Mouse (Mus musculus) urinary bladder, postnatal 14 days (tissue): Measurements from ENCODE around the gene Slc7a7.

Experiments used
- DNase-seq: peaks from one replicate; pipeline ENCODE4 v3.0.0; 2021; ENCODE audit warnings: low spot score

The Slc7a7 gene

DNA sequence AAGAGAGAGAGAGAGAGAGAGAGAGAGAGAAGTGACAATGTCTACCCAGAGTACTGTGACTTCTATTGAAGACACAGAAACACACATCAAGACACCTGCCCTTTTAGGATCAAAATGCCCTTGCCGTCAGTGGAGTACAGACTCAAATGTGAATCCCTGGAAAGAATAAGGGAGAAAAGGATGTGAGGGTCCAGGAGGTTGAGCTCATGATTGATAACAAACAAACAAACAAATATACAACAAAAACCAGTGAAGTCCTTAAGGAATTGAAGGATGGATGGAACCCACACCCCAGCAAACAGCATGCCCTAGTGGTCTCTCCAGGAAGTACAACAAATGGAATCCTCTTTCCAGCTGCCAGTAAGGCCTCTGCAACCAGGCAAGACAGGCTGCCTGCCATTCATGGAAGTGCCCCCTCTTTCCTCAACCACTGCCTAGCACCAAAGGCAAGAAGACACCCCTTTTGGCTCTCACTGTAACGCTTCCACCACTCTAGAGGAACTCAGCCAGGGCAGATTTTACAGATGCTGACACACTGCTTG, 4.9 kb downstream of the Slc7a7 start:
- DNase-seq, result peak; percentile 71

DNA sequence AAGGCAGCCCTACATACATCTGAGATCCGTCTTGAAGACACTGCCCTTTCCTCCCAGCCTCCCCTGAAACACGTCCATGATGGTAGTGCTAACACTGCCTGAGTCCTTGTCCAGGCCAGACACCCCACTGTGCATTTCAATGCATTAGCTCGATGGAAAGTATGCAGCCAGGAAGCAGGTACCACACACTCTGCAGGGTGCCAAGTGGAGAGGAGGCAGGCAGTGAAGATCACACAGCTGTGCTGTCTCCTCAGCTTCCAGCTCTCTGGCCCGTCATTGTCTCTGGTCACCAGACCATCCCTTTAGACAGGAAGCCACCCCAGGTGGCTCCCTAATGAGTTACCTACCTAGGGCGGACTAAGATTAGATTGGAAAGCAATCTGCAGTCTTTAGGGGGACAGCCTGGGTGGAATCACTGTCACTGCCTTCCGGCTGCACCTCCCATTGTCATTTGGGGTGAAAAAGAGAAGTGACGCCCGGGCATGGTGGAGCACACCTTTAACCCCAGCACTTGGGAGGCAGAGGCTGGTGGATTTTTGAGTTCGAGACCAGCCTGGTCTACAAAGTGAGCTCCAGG, 5.5 kb downstream of the Slc7a7 start:
- no peak for DNase-seq

DNA sequence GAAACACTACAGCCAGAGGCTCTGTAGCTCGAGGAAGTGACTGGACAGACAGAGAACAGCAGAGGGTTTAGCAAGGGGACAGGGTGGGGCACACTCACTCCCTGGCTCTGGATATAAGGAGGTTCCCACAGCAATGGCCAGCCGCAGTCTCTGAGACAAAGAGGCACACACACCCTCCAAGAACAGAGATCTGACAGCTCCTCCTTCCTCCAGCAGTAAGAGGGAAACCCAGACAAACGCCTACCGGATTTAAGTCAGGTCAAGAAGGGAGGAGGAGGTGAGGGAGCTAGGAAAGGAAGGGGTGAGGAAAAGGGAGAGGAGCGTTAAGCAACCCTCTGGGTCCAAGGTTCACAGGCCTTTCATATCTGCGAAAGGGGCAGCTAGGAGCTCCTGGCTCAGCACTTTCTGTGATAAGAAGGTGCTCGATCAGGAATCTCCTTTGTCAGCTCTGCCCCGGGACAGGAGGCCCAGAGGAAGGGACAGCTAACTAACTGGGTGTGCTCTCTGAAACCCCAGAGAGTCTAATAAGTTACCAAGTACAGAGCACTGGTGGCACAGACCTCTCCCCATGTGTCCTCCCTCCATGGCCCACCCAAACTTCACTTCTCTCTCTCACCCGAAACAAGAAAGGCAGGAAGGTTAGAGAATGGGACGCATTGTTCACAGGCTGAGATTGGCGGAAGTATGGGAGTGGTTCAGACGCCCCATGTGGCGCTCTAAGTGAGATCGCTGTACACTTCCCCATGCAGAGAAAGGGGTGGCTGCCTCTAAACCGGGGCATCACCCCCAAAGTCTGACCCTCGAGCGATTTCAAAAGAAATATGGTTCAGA, 7.4 kb downstream of the Slc7a7 start:
- DNase-seq, result peak; percentile 34

DNA sequence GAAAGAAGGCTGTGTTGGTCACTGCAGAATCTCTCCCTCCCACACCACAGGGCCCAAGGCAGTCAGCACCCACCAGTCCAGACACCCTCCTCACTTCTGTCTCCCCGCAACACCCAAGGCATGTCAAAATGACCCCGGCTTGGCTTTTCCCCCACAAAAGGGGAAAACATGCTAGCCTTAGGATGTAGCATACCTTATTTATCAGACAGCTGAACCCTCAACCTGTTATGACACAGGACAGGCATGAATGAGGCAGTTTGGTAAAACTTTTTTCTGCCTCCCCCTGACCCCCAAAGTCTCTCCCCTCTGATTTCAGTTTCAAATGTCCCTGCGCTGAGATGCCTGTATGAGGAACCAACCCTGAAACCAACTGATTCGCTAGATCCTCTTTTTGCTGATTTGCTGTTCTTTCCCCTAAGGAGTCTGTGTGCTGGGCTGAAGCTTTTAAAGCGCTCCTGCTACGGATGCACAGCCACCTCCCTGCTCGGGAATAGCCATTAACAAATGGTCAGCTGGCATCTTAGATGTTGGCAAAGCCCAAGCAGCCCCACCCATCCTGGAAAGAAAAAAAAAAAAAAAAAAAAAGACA, 8.4 kb downstream of the Slc7a7 start:
- no peak for DNase-seq

DNA sequence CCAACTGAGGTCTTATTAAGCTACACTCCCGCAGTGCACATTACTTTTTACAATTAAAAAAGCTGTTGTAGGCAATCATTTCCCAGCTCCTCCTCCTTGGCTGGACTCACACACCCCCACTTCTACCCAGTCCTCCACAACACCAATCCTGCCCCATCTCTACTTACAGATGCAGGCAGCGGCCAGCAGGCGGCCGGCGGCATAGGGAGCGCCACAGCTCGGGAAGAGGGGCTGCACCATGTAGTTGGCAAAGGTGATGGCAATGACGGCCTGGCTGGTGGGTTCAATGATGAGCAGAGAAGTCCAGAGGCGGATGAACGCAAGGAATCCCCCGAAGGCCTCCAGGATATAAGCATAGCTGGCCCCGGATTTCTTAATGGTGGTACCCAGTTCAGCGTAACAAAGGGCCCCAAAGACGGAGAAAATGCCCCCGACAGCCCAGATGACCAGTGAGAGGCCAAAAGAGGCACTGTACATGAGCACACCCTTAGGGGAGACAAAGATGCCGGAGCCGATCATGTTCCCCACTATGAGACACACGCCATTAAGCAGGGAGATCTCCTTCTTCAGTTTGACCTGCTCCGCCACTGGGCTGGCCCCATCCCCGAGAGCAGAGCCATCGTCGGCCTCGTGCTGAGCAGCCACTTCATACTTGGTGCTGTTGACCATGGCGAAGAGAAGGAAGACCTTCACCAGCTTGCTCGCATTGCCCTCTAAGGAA, 9.1 kb downstream of the Slc7a7 start:
- DNase-seq, result no peak

DNA sequence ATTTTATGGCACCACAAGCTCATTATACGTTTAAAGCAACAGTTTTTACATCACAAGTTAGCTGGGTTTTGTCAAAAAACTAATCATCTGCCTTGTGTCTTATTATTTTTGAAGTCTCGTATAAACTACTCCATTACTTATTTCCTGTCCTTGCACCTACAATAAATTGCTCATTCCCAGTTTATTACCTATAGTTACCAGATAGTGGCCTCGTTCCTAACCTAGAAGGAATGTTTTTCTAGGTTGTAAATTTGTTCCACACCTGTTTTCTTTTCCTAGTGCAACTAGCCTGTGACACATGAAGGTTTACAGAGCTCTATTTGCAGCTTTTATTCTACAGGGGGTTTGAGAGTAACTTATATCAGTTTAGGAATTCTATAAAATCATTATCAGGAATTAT, 15.9 kb downstream of the Slc7a7 start:
- no peak for DNase-seq

DNA sequence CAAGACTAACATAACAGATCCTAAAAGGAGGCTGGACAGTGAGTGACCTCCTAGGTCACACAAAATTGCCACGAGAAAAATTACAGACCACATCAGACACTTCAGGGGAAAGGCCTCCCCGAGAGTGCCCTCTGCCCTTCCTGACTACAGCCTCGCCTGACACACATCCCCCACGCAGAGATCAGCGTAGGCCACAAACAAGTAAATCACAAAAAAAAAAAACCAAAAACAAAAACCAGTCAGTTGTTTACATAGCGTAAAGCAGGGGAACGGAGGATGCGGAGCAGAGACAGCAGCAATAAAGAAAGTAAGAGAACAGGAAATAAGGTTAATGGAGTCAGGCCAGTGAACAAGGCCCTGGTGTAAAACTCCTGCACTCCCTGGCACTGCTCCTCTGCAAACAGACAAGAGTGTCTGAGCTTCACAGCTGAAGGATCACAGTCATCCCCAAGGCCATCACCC, 18.6 kb downstream of the Slc7a7 start:
- DNase-seq, result no peak

DNA sequence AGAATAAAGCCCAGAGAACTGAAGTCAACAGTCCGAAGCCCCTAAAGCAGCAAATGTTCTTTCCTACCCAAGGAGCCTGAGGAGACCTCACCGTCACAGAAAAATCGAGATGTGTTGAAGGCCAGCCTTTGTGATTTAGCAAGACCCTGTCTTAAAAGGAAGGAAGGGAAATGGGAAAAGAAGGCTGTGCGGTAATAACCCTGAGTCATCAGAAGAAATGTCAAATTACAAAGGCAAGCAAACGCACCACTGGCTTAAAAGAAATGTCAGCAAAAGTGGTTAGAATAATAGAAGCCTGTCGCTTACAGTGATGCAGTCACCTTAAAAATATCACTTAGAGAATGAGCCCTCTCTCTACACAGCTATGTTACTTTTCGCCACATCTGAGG, 19.1 kb downstream of the Slc7a7 start:
- no peak for DNase-seq

DNA sequence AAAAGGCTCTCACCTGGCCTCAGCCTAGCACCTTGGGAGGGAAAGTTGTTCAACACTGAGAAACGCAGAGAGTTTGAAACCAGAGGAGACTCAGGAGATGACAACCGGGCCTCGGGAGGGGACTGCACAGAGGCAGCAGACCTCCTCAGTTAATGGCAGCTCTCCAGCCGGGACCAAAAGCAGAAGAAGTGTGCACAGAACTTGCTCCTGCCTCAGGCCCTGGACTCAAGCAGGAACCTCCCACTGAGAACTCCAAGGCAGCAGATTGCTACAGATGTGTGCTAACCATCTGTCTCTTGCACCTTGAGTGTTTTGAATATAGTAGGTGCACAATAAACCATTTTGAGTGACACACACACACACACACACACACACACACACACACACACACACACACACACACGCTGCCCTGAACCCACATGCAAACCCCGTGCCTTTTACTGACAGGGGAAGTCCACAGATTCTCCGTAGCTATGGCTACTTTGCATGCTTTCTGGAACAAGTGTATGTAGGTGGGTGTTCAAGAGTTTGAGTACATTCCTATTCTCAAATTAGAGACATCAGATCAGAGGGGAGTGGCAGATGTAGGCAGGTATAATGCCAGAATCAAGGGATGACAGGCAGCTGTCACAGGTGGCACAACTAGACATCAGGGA, 19.6 kb downstream of the Slc7a7 start:
- DNase-seq, result no peak

DNA sequence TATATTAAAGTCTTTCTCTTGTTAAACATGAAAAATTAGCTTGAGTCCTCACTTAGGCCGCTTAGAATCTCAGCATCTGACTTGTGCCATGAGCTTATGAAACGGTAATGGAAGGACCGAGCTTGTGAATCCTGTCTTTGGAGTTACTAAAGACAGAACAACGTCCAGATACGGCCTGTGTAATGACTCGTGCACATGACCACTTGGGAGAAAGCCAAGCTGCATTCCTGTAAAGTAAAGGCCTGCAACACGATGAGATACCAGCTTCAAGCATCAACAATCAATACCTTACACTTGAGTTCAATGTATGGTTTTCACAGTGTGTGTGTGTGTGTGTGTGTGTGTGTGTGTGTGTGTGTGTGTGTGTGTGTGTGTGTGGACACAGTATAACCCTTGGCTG, 20.9 kb downstream of the Slc7a7 start:
- DNase-seq, result no peak

DNA sequence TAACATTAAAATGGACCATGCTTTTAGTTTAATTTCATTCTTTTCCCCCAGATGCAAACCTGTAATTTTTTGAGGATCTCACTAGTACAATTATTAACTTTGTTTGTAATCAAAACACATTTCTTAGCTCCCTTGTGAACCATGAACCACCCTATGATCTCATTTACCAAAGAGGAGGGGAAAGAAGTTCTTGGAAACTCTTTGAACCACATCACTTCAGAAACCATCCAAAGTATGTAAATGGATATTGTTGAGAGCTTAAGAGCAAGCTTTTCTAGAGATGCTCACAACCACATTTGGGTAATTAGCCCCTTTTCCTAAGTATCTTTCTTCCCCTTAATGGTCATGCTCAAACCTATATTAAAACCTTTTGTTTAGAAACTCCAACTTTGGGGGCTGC, 23.3 kb downstream of the Slc7a7 start:
- DNase-seq, result no peak

DNA sequence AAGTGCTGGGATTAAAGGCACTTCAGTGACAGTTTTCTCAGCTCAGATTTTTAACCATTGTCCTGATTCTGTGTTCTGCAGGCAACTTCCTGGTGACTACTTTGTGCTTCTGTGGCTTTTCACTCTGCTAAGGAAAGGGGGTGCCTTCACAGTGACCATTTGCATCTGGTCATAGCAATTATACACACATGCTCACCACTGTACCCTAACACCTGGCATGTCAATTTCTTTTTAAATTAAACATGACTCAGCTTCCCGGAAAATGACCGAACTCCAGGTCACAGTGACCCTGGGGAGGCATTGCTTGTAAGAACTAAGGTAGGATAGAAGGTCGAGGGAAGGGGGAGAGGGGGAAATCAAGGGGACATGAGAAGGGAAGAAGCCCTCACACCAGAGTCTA, 23.8 kb downstream of the Slc7a7 start:
- no peak for DNase-seq

DNA sequence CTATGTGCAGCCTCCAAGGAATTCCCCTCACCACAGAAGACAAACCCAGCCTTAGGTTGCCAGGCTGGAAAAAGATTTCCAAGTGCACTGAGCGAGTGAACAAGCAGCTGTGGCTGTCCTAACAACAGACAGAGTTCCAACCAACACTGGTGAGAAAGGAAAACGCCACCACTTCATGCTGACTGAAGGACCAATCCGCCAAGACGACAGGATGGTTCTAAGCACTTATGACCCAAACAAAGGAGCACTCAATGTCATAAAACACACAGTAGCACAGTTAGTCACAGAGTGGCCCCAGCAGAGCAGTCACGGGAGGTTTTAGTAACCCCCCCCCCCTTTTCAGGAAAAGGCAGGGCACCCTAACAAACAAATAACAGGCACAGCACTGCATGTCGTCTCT, 26.7 kb downstream of the Slc7a7 start:
- no peak for DNase-seq

DNA sequence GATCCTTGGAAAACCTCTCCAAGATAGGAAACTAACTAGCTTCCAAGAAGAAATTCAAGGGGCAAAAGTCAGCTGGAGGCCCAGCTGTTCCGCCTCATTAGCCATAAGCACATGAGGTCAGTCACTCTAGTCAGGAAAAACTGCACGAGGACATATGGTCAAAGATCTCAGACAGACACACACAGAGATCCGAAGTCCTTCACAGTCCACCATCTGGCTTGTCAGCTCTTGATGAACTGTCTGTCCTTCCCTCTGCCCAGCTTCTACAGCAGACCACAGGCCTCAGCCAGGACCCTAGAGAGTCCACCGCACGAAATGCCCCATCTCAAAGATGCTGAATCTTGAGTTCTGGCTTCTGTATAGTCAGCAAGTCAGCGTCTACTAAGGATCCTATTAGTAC, 30.0 kb downstream of the Slc7a7 start:
- no peak for DNase-seq

DNA sequence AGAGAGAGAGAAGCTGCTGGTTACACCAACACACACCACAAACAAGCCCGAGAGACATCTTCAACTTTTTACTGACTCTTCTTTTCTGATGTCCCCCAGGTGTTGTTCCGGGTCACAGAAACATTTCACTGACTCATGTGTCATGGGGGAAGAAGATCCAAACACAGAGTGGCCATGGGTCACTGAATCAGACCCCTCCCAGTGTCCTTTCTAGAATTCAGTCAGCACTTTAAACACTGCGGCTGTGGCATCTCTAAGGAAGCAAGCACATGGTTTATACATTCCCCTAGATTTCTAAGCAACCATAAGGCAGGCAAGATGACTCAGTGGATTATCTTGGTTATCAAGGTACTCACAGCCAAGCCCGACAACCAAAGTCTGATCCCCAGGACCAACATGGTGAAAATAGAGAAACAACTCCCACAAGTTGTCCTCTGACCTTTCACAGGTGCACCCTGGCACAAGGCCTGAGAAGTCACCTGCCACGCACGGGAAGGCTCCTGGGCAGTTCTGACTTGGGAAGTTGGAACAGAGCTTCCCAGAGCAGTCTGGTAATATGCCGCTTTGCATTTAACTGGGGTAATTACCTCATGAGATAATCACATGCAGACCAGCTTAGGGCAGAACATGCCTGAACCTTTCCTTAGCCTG, 31.5 kb downstream of the Slc7a7 start:
- no peak for DNase-seq

DNA sequence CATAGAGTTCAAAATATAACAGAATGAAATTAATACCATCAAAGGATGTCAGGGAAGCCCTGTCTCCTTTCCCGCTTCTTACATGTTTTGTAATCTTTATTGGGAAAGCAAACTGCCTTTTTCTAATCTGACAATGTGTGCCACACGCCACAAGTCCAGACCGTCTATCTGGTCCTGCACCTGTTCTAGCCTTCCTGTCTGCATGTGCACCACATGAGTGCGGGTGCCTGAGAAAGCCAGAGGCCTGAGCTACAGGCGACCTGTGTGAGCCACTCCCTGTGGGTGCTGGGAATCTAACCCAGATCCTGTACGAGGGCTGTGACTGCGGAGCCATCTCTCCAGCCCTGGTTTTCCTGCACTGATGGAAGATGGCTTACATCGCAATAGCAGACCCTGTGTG, 33.2 kb downstream of the Slc7a7 start:
- no peak for DNase-seq

DNA sequence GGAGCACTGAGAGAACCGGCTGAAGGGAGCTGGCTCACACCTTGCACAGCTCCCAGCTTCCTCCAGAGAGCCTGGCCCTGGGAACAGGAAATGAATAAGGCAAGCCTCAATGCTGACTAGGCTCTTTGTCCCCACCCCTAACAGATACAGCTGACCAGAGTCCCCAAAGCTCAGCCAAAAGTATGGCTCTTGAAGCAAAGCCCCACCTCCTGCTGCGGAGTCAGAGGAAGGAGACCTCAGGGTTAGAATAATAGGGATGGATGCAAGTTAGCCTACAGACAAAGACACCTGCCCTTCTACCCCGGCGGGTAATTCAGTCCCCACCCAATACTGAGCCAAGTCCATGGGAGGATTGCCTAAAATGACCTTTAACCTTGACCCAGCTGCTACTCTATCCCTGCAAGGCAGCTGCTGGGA, 34.2 kb downstream of the Slc7a7 start:
- DNase-seq, result no peak

DNA sequence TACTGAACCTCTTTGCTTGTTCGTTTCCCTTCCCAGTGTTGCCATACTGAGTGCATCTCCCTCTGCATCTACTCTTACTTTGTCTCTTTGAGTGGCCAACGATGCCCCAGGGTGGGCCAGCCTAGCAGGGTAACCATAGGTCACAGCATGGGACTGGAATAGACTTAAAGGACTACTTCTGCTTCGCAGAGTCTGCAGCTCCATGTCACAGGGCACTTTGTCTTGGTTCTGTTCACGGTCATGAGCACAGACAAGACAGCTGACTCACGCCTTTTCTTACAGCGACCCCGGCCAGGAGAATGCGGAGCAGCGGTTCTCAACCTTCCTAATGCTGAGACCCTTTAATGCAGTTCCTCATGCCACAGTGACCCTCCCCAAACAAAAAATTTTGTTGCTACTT, 34.9 kb downstream of the Slc7a7 start:
- DNase-seq, result no peak

DNA sequence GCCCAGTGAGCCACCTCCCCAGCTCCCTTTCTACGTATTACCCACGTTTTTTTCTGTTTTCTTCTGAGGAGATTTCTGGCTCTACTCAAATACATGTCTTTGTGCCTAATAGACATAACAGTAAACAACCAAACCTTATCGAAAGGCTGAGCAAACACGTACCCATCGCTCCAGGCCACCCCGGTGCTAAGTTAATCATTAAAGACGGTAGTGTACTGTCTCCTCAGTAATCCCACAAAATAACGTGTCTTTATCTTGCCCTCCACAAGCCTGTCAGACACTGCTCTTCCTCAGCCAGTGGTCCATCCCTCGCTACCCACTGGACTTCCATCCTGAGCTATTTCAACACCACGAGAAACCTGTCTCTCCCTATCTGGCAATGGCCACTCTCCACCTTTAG, 35.8 kb downstream of the Slc7a7 start:
- no peak for DNase-seq

DNA sequence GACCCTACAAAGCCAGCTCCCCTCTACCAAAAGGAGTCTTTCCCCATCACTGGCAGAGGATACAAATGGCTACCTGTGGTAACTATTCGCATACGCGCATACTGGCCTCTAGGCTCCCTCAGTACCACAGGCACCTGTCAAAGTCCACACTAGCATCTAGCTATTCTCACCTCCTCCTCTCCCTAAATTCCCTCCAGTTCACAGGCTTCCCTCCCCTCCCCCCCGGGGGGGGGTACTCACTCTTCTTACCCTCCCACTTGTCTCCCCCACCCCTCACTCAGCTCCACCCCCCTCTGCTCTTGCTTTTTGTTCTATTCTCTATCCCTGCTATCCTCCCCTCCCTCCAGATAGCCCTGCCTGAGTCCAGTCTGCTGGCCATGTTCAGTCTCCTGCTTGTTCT, 37.0 kb downstream of the Slc7a7 start:
- DNase-seq, result no peak

DNA sequence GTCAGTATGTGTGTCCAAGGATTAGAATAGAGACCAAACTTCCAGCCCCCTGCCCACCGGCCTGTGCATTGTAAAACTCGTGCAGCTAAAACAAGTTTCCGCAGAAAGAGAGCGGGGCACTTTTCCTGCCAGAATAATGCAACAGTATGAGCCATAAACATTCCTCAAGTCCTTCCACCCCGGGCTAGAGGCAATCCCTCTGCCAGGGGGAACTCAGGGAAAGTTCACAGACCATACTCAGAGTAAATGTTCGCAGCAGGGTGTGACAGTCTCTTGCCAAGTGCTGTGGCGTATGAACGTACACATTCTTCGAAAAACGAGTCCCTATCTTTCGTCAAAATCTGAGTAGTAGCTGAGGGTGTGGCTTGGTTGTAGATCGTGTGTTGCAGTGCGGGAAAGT, 38.0 kb downstream of the Slc7a7 start:
- no peak for DNase-seq

DNA sequence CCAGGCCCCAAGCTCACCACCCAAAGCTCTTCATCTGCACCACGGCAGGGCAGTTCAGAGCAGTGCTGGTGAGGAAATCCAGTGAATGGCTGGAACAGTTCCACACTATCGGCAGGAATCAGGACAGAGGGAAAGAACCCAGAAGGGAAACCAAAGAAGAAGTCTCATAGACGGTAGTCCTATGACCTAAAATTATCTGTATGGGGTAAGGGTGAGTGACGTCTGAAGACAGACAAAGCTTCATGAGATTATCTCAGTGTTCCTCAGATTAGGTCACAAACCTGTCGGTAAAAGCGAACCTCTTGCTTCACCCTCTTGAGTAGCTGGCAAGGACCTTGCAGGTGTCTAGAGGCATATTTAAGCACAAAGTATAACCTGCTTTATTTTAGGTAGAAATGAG, 40.4 kb downstream of the Slc7a7 start:
- DNase-seq, result no peak
